Mouse (Mus musculus): ENCODE measurements around the gene Polr2l. TPM values are rescaled to one million over a fixed set of nuclear protein-coding genes. Genes with fewer than 3 reads are reported as not detected.

Polr2l gene
- polyA plus RNA-seq, 1 experiment = 70.9 TPM

DNA sequence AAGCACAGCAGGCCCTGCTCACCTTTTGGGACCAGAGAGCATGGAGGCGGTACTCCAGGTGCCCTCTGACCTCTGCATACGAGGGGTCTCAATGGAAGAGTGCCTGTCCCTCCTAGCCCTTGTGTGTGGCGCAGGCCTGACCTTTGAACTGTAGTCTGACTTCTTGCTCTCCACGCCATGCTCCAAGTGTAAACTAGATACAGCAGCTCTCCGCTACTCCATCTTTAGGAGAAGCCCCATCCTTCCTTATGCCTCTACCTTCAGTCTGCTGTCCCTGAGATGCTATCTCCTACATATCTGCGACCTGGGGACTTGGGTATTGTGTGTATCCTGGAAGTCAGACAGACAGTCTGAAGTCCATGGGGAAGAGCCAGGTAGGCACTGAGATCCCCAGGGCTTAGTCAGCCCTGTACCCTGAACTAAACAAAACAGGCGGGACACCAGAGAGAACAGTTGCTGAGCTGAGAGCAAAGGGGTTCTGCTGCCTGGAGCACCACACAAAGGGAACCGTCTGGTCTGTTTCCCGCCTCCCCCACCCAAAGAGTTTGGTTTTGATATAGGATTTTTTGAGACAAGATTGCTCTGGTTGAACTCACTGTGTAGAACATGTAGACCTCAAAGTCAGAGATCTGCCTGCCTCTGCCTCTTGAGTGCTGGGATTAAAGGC is 38.9 kb downstream of the Polr2l start:
- Histone ChIP-seq H3K4me1 (ENCODE audit: control insufficient read depth, insufficient read depth, low read length) (peaks cover 40% of the 10 kb centered on the region), H3K36me3 (ENCODE audit: control insufficient read depth, insufficient read depth, low read length) (no peaks in the 10 kb centered on the region), H3K4me3 (ENCODE audit: insufficient read depth, low read depth, low read length) (0 out of 2 replicates have a peak overlapping the region, but pooled peaks have one; percentile 34), H3K27me3 (replicated peaks; ENCODE audit: control insufficient read depth, insufficient read depth, low read length) (no peaks in the 10 kb centered on the region), H3K27ac (ENCODE audit: insufficient read depth, low read depth, low read length) (peak overlapping the region; percentile 45; the same call in 1 of the 2 replicates)
- 67% methylated on average over 9 of the region's 9 CpGs for WGBS
- DNase-seq = peak; percentile 42
- TF ChIP-seq CTCF (conservative IDR thresholded peaks at IDR 0.05; ENCODE audit: insufficient read depth, insufficient read length, low read depth, low read length) (no peak), POLR2A (IDR thresholded peaks at IDR 0.05; ENCODE audit: low read depth, low read length) (no peak)

DNA sequence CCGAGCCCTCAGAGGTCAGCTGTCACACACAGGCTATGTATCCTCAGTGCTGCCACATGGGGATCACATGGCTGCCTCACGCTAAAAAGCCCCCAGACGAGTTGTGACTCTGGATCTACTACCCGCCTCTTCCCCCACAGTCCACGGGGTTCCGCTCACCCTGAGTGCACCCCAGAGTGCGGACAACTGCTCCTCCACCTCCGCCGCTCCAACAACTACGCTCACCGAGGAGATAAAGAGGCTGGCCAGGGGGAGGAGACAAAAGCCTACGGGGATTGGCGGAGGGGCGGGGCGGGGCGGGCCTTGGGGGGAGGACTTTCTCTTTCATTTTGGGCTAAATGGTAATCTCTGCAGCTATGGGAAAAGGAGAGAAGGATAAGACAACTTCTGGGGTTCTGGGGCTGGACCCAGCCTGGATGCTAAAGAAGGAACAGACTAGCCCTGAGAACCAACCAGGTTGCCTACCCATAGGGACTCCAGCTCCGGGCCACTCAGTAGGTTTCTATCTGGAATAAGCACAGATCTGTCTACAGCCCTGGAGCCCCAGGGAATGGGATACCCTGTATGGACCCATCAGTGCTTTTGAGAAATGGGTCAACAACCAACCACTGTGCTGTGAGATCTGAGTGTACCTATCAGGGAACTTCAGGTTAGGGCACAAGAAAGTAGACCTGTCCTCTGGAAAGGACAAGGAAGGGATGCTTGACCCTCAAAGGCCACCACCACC is 39.6 kb downstream of the Polr2l start:
- TF ChIP-seq CTCF (conservative IDR thresholded peaks at IDR 0.05; ENCODE audit: insufficient read depth, insufficient read length, low read depth, low read length) = no peak
- TF ChIP-seq POLR2A (IDR thresholded peaks at IDR 0.05; ENCODE audit: low read depth, low read length) = no peak
- Histone ChIP-seq H3K27me3 (replicated peaks; ENCODE audit: control insufficient read depth, insufficient read depth, low read length) (no peaks in the 10 kb centered on the region), H3K4me1 (ENCODE audit: control insufficient read depth, insufficient read depth, low read length) (peaks cover 36% of the 10 kb centered on the region), H3K36me3 (ENCODE audit: control insufficient read depth, insufficient read depth, low read length) (no peaks in the 10 kb centered on the region), H3K4me3 (ENCODE audit: insufficient read depth, low read depth, low read length) (peak overlapping the region; percentile 60), H3K27ac (ENCODE audit: insufficient read depth, low read depth, low read length) (peak overlapping the region; percentile 45; the same call in 1 of the 2 replicates)
- 6% methylated on average over 17 of the region's 17 CpGs for WGBS
- DNase-seq = peak; percentile 72

DNA sequence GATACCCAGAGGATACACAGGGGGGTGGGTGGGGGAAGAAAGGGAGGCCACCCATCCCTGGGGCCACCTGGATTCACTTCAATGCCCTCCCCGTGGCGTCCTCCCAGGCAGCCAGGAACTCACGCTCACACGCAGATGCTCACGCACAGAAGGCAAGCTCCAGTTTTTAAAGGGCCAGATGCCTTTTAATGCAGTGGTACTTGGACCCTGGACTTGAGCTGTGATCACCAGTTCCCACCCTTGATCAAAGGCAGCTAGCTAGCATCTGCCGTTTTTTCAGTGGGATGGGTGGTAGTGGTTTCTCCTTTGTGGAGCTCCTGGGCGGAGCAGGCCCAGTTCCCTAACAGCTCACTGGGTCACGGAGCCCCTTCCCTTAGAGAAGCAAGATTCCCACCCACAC is 40.5 kb downstream of the Polr2l start:
- TF ChIP-seq CTCF (conservative IDR thresholded peaks at IDR 0.05; ENCODE audit: insufficient read depth, insufficient read length, low read depth, low read length) (no peak), POLR2A (IDR thresholded peaks at IDR 0.05; ENCODE audit: low read depth, low read length) (no peak)
- peak; percentile 56 for DNase-seq
- 21% methylated on average over 8 of the region's 8 CpGs for WGBS
- Histone ChIP-seq H3K36me3 (ENCODE audit: control insufficient read depth, insufficient read depth, low read length) (no peaks in the 10 kb centered on the region), H3K4me1 (ENCODE audit: control insufficient read depth, insufficient read depth, low read length) (peaks cover 36% of the 10 kb centered on the region), H3K27ac (ENCODE audit: insufficient read depth, low read depth, low read length) (no peak overlapping the region), H3K4me3 (ENCODE audit: insufficient read depth, low read depth, low read length) (peak overlapping the region; percentile 60; the same call in 1 of the 2 replicates), H3K27me3 (replicated peaks; ENCODE audit: control insufficient read depth, insufficient read depth, low read length) (no peaks in the 10 kb centered on the region)

DNA sequence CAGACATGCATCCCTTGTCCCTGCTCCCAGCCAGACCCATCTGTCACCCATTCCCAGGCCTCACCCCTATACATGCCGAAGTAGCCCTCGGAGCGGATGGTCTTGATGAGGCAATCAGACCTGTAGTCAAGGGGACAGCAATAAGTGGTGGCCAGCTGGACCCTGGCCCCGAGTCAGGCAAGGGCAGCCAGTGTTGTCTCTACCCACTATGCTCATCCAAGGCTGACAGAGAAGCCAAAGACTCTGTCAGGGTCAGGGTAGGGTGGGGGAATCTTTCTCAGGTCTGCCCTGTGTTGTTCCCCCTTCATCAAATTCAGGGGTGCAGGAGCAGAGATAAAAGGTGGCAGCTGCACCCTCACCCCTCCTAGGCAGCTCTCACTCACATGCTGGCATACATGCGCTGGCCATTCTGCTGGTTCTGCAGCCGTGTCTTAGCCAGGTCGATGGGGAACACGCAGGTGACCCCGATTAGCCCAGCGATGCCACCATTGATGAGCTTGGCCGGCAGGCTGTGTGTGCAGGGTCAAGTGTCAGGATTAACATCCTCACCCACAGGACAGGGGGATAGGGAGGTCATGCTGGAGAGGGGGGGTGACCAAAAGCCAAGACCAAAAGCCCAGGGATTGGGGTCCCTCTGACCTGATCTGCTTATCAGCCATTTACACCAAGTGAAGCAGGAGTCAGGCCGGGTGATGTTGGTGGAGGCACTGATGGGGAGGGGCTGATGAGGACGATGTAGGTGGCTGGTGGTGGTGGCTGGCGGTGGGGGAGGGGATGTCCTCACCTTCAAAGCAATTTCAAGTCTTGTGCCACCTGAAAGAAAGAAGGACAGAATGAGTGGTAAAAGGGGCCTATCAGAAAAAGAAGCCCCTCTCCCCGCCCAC is 41.2 kb downstream of the Polr2l start:
- Histone ChIP-seq H3K4me1 (ENCODE audit: control insufficient read depth, insufficient read depth, low read length) (peaks cover 36% of the 10 kb centered on the region), H3K27me3 (replicated peaks; ENCODE audit: control insufficient read depth, insufficient read depth, low read length) (no peaks in the 10 kb centered on the region), H3K4me3 (ENCODE audit: insufficient read depth, low read depth, low read length) (0 out of 2 replicates have a peak overlapping the region, but pooled peaks have one; percentile 60), H3K27ac (ENCODE audit: insufficient read depth, low read depth, low read length) (no peak overlapping the region), H3K36me3 (ENCODE audit: control insufficient read depth, insufficient read depth, low read length) (no peaks in the 10 kb centered on the region)
- WGBS = 79% methylated on average over 15 of the region's 15 CpGs
- no peak for DNase-seq
- no peak for TF ChIP-seq CTCF (conservative IDR thresholded peaks at IDR 0.05; ENCODE audit: insufficient read depth, insufficient read length, low read depth, low read length)
- no peak for TF ChIP-seq POLR2A (IDR thresholded peaks at IDR 0.05; ENCODE audit: low read depth, low read length)

DNA sequence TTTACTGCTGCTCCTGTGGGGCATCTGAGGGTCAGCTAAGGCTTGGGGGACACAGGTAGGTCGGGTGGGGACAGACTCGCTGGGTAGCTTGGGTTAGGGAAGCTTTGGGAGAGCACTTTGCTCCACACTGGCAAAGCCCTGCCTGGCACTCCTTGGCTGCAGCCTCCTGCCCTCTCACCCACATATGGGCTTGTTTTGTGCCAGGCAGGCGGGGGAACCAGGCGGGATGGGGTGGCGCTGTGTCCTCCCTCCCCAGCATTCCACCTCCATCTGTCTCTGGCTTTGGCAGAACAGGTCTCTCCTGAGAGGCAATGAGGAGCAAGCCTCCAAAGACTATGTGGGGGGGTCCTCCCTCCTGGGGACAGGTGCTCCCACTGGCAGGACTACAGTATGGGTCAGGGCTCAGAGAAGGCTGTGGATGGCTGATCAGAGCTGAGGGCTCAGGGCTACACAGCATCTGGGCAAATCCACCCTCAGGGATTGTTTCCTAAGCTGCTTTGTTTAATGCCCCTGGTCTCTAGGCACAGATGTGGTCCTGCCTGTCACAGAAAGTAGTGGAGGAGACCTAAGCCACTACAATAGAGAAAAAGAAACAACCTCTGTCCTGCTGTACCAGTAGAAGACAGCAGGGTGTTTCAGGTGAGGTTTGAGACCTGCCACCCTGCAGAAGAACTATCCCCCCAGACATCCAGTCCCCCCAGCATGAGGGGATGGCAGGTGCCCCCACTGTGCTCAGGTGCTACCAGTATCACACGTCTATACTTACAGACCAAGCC is 42.0 kb downstream of the Polr2l start:
- TF ChIP-seq POLR2A (IDR thresholded peaks at IDR 0.05; ENCODE audit: low read depth, low read length) (no peak), CTCF (conservative IDR thresholded peaks at IDR 0.05; ENCODE audit: insufficient read depth, insufficient read length, low read depth, low read length) (no peak; the same call in 1 of the 2 replicates)
- H3K27me3 ChIP-seq (replicated peaks; ENCODE audit: control insufficient read depth, insufficient read depth, low read length) = no peaks in the 10 kb centered on the region
- H3K4me3 ChIP-seq (ENCODE audit: insufficient read depth, low read depth, low read length) = no peak overlapping the region
- DNase-seq = peak; percentile 80
- no peak overlapping the region for H3K27ac ChIP-seq (ENCODE audit: insufficient read depth, low read depth, low read length)
- no peaks in the 10 kb centered on the region for H3K36me3 ChIP-seq (ENCODE audit: control insufficient read depth, insufficient read depth, low read length)
- peaks cover 36% of the 10 kb centered on the region for H3K4me1 ChIP-seq (ENCODE audit: control insufficient read depth, insufficient read depth, low read length)
- 50% methylated on average over 6 of the region's 6 CpGs for WGBS

DNA sequence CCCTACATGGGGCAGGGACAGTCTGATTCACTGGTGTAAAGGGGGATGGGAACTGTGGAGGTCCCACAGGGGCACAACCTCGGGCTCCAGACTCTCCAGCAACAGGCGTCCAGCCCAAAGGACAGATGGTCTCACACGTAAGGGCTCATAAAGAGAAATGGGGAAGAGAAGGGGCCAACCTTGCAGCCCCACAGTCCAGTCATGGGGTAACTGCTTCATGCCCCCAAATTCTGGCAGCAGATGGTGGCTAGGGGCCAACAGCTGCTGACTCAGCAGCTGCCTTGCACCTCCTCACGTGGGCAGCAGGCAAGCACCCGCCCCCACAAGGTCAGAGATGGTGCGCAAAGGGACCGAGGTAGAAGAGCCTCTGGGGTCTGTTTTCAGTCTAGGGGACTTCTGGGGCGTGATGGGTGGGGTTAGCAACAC is 42.7 kb downstream of the Polr2l start:
- Histone ChIP-seq H3K4me3 (ENCODE audit: insufficient read depth, low read depth, low read length) (no peak overlapping the region), H3K27ac (ENCODE audit: insufficient read depth, low read depth, low read length) (no peak overlapping the region), H3K4me1 (ENCODE audit: control insufficient read depth, insufficient read depth, low read length) (peaks cover 36% of the 10 kb centered on the region), H3K36me3 (ENCODE audit: control insufficient read depth, insufficient read depth, low read length) (no peaks in the 10 kb centered on the region), H3K27me3 (replicated peaks; ENCODE audit: control insufficient read depth, insufficient read depth, low read length) (no peaks in the 10 kb centered on the region)
- WGBS = 64% methylated on average over 8 of the region's 8 CpGs
- TF ChIP-seq POLR2A (IDR thresholded peaks at IDR 0.05; ENCODE audit: low read depth, low read length) (no peak), CTCF (conservative IDR thresholded peaks at IDR 0.05; ENCODE audit: insufficient read depth, insufficient read length, low read depth, low read length) (no peak)
- DNase-seq = peak; percentile 49

Data from kidney, adult 2 months (tissue).